Mouse (Mus musculus) G1E (cell line): ENCODE results near the gene Mindy2. TPM values are rescaled to one million over a fixed set of nuclear protein-coding genes. Genes with fewer than 3 reads are reported as not detected.

Experiments
- ATAC-seq: 2 replicates; pipeline ENCODE4 v1.8.0; 2016; ENCODE audit warnings: mild to moderate bottlenecking; ENCODE audit not compliant: insufficient number of reproducible peaks, poor library complexity, low FRiP score, severe bottlenecking; ENCODE audit errors: extremely low read depth
- DNase-seq: peaks from one replicate; pipeline ENCODE4 v3.0.0; 2012; ENCODE audit warnings: low spot score
- H3K27me3 ChIP-seq: 2 replicates; pipeline ENCODE4 v1.6.1; 2012; ENCODE audit warnings: mild to moderate bottlenecking, low read length, inconsistent platforms; ENCODE audit not compliant: insufficient read depth
- H3K36me3 ChIP-seq: replicated peaks from 2 replicates; pipeline ENCODE3; 2012; ENCODE audit warnings: mild to moderate bottlenecking, inconsistent platforms
- H3K4me1 ChIP-seq: 2 replicates; pipeline ENCODE4 v1.6.1; 2012; ENCODE audit warnings: low read depth, low read length, inconsistent platforms, mixed read lengths; ENCODE audit not compliant: insufficient read depth
- H3K4me3 ChIP-seq: 2 replicates; pipeline ENCODE4 v1.5.1; 2012; ENCODE audit warnings: low read depth, mild to moderate bottlenecking, inconsistent platforms, low read length, moderate library complexity, mixed read lengths
- H3K9me3 ChIP-seq: replicated peaks from 2 replicates; pipeline ENCODE4 v1.6.1; 2012; ENCODE audit warnings: inconsistent platforms
- CTCF ChIP-seq: IDR thresholded peaks from 2 replicates; pipeline ENCODE4 v1.5.1; 2012; ENCODE audit warnings: low read depth, low read length, inconsistent platforms, mixed read lengths
- GATA1 ChIP-seq: IDR thresholded peaks from 2 replicates; pipeline ENCODE4 v1.6.1; 2012; ENCODE audit warnings: borderline replicate concordance, low read length, inconsistent platforms, mixed read lengths
- GATA2 ChIP-seq: IDR thresholded peaks from 2 replicates; pipeline ENCODE4 v1.6.1; 2012; ENCODE audit warnings: low read depth, low read length, inconsistent platforms, borderline replicate concordance
- POLR2AphosphoS5 ChIP-seq: IDR thresholded peaks from 2 replicates; pipeline ENCODE4 v1.6.1; 2012; ENCODE audit warnings: low read depth, low read length, inconsistent platforms; ENCODE audit not compliant: insufficient replicate concordance
- TAL1 ChIP-seq: conservative IDR thresholded peaks from 2 replicates; pipeline ENCODE4 v1.6.1; 2012; ENCODE audit warnings: low read depth, low read length, inconsistent platforms, mixed read lengths
- polyA plus RNA-seq: library from polyadenylated mRNA; stranded (reverse); fragments of >175 nt; gene quantifications from 2 replicates; pipeline ENCODE4 v1.2.3, GENCODE M21; 2012
- total RNA-seq, 2 experiments: library from RNA; stranded (forward) in 1 of 2; stranded (reverse) in 1 of 2; fragments of 200-1000 nt in 1 of 2; fragments of >200 nt in 1 of 2; fragmentation: Nextera tagmentation in 1 of 2; gene quantifications; 2 replicates each; pipeline ENCODE4 v1.2.3; 2014 to 2017

Gene Mindy2
- total and polyA plus RNA-seq, 3 experiments, result 16.2 to 50.7 (median 38.4) TPM

GRCm38 (mm10) chr9:70636748-70637147 is 20.2 kb downstream of the Mindy2 start:
- H3K36me3 ChIP-seq, result peaks cover 37% of the 10 kb centered on the region
- no peak for ATAC-seq

DNA sequence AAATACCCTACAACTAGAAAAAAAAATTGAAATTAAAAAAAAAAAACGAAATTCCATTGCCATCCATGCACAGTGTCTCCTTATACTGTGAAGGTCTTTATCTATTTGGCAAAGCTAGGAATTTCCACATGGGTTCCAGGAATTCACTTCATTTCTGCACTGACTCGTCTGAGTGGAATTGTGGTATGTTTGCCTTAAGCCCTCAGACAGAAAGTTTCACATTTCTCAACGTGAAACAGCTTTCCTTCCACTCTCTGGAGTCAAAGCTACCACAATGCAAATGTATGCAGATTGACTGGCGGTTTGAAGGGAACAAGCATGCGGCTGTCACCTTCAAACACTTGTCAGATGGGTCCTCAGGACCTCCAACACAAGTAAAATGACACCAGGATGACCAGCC is 25.3 kb downstream of the Mindy2 start:
- no peak for TF ChIP-seq CTCF
- TF ChIP-seq POLR2AphosphoS5, result no peak
- TF ChIP-seq GATA2, result no peak
- TF ChIP-seq TAL1, result no peak
- TF ChIP-seq GATA1, result no peak
- Histone ChIP-seq H3K4me1 (no peaks in the 10 kb centered on the region), H3K36me3 (peaks cover 33% of the 10 kb centered on the region), H3K27me3 (no peaks in the 10 kb centered on the region), H3K4me3 (no peak overlapping the region), H3K9me3 (no peaks in the 10 kb centered on the region)
- DNase-seq, result no peak
- ATAC-seq, result no peak

More at GRCm38 (mm10) chr9:70636748-70637147, 20.2 kb downstream of the Mindy2 start:
- Histone ChIP-seq H3K27me3 (no peaks in the 10 kb centered on the region), H3K9me3 (no peaks in the 10 kb centered on the region), H3K4me1 (no peaks in the 10 kb centered on the region), H3K4me3 (no peak overlapping the region)
- TF ChIP-seq POLR2AphosphoS5 (no peak), GATA1 (no peak), CTCF (no peak)
- DNase-seq, result no peak

GRCm38 (mm10) chr9:70629711-70630110 is 27.3 kb downstream of the Mindy2 start:
- H3K9me3 ChIP-seq, result no peaks in the 10 kb centered on the region
- TF ChIP-seq GATA1 (no peak), GATA2 (no peak), POLR2AphosphoS5 (no peak), CTCF (no peak), TAL1 (no peak)
- no peak for DNase-seq
- no peaks in the 10 kb centered on the region for H3K27me3 ChIP-seq
- no peak for ATAC-seq
- H3K4me1 ChIP-seq, result no peaks in the 10 kb centered on the region
- no peak overlapping the region for H3K4me3 ChIP-seq
- peaks cover 41% of the 10 kb centered on the region for H3K36me3 ChIP-seq

GRCm38 (mm10) chr9:70611026-70611673 is 45.8 kb downstream of the Mindy2 start:
- DNase-seq (no peak), ATAC-seq (no peak)
- Histone ChIP-seq H3K4me1 (no peaks in the 10 kb centered on the region), H3K4me3 (no peak overlapping the region), H3K9me3 (no peaks in the 10 kb centered on the region), H3K27me3 (no peaks in the 10 kb centered on the region), H3K36me3 (peaks cover 81% of the 10 kb centered on the region)
- TF ChIP-seq TAL1, result no peak

GRCm38 (mm10) chr9:70602186-70602845 is 54.7 kb downstream of the Mindy2 start:
- no peaks in the 10 kb centered on the region for H3K27me3 ChIP-seq
- no peaks in the 10 kb centered on the region for H3K9me3 ChIP-seq
- TF ChIP-seq GATA2, result no peak
- TF ChIP-seq TAL1, result no peak
- TF ChIP-seq CTCF, result no peak
- TF ChIP-seq POLR2AphosphoS5, result no peak
- no peak for TF ChIP-seq GATA1
- no peak overlapping the region for H3K4me3 ChIP-seq
- H3K4me1 ChIP-seq, result no peaks in the 10 kb centered on the region
- DNase-seq (no peak), ATAC-seq (no peak)
- H3K36me3 ChIP-seq, result peaks cover 77% of the 10 kb centered on the region

- H3K4me1 ChIP-seq, result no peaks in the 10 kb centered on the region
- peaks cover 79% of the 10 kb centered on the region for H3K36me3 ChIP-seq
- no peak for ATAC-seq
- H3K9me3 ChIP-seq, result no peaks in the 10 kb centered on the region
- no peaks in the 10 kb centered on the region for H3K27me3 ChIP-seq
- H3K4me3 ChIP-seq, result no peak overlapping the region
- TF ChIP-seq TAL1, result no peak
- no peak for TF ChIP-seq POLR2AphosphoS5
- TF ChIP-seq GATA1, result no peak
- TF ChIP-seq CTCF, result no peak
- TF ChIP-seq GATA2, result no peak
- DNase-seq, result no peak
These were observed 58.7 kb downstream of the Mindy2 start for GRCm38 (mm10) chr9:70598271-70598670.

DNA sequence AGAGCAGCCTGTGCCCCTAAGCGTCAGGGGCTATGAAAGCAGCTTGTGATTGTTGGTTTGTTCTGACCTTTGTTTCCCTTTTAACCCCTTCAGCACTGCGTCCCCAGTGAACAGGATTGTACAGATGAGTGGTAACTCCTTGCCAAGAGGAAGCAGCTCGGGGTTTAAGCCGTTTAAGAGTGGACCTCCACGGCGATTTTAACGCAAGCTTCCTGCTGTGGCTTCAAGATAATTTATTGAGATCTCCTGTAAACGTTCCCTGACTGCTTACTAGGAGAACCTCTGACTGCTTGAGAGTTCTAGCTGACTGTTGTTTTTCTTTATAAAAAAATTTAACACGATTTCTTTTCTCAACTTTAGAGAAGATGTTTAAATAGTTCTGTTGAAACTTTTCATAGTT is 65.5 kb downstream of the Mindy2 start:
- no peak for TF ChIP-seq GATA2
- no peak for TF ChIP-seq CTCF
- no peak for TF ChIP-seq TAL1
- no peak for TF ChIP-seq GATA1
- H3K9me3 ChIP-seq, result no peaks in the 10 kb centered on the region
- no peak for ATAC-seq
- no peaks in the 10 kb centered on the region for H3K27me3 ChIP-seq
- H3K4me3 ChIP-seq, result no peak overlapping the region
- H3K36me3 ChIP-seq, result peaks cover 98% of the 10 kb centered on the region
- no peak for DNase-seq
- peaks cover 15% of the 10 kb centered on the region for H3K4me1 ChIP-seq
